ENCODE assay signal across 9 mouse cellular contexts in the genomic region with DNA sequence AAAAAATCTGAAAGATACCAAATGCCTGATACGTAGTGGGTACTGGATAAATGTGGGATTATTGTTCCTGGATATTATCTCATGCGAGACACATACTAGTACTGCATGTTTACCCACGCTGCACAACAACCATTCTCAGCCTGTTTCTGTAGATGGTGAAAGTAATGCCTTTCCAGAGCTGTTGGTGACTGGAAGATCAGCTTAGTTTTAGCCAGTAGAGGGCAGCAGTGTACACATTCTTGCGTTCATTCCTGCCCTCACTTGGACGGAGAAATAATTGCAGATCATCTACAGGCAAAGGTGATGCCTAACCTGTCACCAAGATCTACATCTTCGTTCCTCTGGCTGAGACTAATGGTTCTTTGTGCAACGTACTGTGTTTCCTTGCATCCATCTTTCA.
DNase-seq lines count a peak whose midpoint lies in the region; ATAC-seq and TF ChIP-seq lines count a peak whose summit lies in the region.
"Had no signal": no experiment of that assay in that cellular context is flagged by ENCODE, and none has a peak within 500 bp of the region (broad histone marks: within the 10 kb centered on the region; RNA-seq: fewer than 3 reads in every experiment).

No protein-coding gene starts in this region.

- peak; percentile 64 for TF ChIP-seq CTCF in heart, adult 2 months (IDR thresholded peaks at IDR 0.05)

- H3K4me3 ChIP-seq in heart, adult 2 months, result no peak overlapping the region
- H3K4me3 ChIP-seq in heart, embryonic 12.5 days, result no peak overlapping the region
- H3K4me3 ChIP-seq in forebrain, embryonic 14.5 days (ENCODE audit: low read depth, low read length), result no peak overlapping the region
- H3K4me3 ChIP-seq: liver, embryonic 13.5 days had no signal

- TF ChIP-seq POLR2A in heart, adult 2 months (IDR thresholded peaks at IDR 0.05; ENCODE audit: insufficient read depth, low read depth, low read length), result no peak

- H3K9me3 ChIP-seq in heart, embryonic 12.5 days (replicated peaks), result no peaks in the 10 kb centered on the region
- no peaks in the 10 kb centered on the region for H3K9me3 ChIP-seq in forebrain, embryonic 14.5 days (replicated peaks; ENCODE audit: control insufficient read depth, low read length)
- H3K9me3 ChIP-seq: liver, embryonic 13.5 days had no signal

- no peak for TF ChIP-seq EP300 in heart, adult 2 months (IDR thresholded peaks at IDR 0.05; ENCODE audit: insufficient read depth, low read depth, low read length)

- no peaks in the 10 kb centered on the region for H3K79me2 ChIP-seq in heart, adult 2 months (replicated peaks; ENCODE audit: control insufficient read depth, insufficient read depth, low read length)

- no peaks in the 10 kb centered on the region for H3K36me3 ChIP-seq in heart, adult 2 months (ENCODE audit: control insufficient read depth, insufficient read depth, low read length)
- H3K36me3 ChIP-seq in heart, embryonic 12.5 days, result no peaks in the 10 kb centered on the region
- no peaks in the 10 kb centered on the region for H3K36me3 ChIP-seq in forebrain, embryonic 14.5 days (ENCODE audit: control insufficient read depth, insufficient read depth, low read length)
- H3K36me3 ChIP-seq: liver, embryonic 13.5 days had no signal

- H3K27ac ChIP-seq in heart, adult 2 months, result no peak overlapping the region
- no peak overlapping the region for H3K27ac ChIP-seq in heart, embryonic 12.5 days (ENCODE audit: poor library complexity, severe bottlenecking)
- no peak overlapping the region for H3K27ac ChIP-seq in forebrain, embryonic 14.5 days (ENCODE audit: low read depth, low read length)
- H3K27ac ChIP-seq: liver, embryonic 13.5 days had no signal

- 40% methylated on average over 7 of the region's 7 CpGs for WGBS in heart, adult 2 months
- WGBS in heart, embryonic 12.5 days, result 43% methylated on average over 7 of the region's 7 CpGs
- 40% methylated on average over 7 of the region's 7 CpGs for WGBS in forebrain, embryonic 14.5 days

- H3K9ac ChIP-seq in heart, adult 2 months (ENCODE audit: low read depth, low read length), result no peak overlapping the region
- H3K9ac ChIP-seq in heart, embryonic 12.5 days, result no peak overlapping the region
- no peak overlapping the region for H3K9ac ChIP-seq in forebrain, embryonic 14.5 days (ENCODE audit: low read length)
- H3K9ac ChIP-seq: liver, embryonic 13.5 days had no signal

- no peak overlapping the region for H3K4me2 ChIP-seq in heart, embryonic 12.5 days
- no peak overlapping the region for H3K4me2 ChIP-seq in forebrain, embryonic 14.5 days (ENCODE audit: low read length)
- H3K4me2 ChIP-seq: liver, embryonic 13.5 days had no signal

- DNase-seq in heart, adult 2 months, result peak in 1 of 2 experiments; percentile 2
- peak; percentile 82 for DNase-seq in forebrain, embryonic 14.5 days (ENCODE audit: low spot score)
- peak; percentile 41 to 86 for DNase-seq in layer of hippocampus, adult 18-20 months (ENCODE audit: low spot score in 2 of 2)
- DNase-seq in lung, postnatal 36 days, result peak; percentile 70
- DNase-seq in thymus, postnatal 0 days (ENCODE audit: low spot score), result peak; percentile 52
- DNase-seq: liver, embryonic 13.5 days had no signal

- H3K27me3 ChIP-seq in heart, adult 2 months (ENCODE audit: control insufficient read depth, insufficient read depth, low read length), result no peaks in the 10 kb centered on the region
- H3K27me3 ChIP-seq in heart, embryonic 12.5 days (replicated peaks), result no peaks in the 10 kb centered on the region
- H3K27me3 ChIP-seq in forebrain, embryonic 14.5 days (replicated peaks; ENCODE audit: control insufficient read depth, insufficient read depth, low read length), result no peaks in the 10 kb centered on the region
- H3K27me3 ChIP-seq: liver, embryonic 13.5 days had no signal

- ATAC-seq in heart, embryonic 12.5 days (ENCODE audit: insufficient number of reproducible peaks, low FRiP score), result no peak
- ATAC-seq in CD4-positive, CD25-positive, alpha-beta regulatory T cell, adult 4 months, result peak; percentile 58
- peak; percentile 74 for ATAC-seq in cerebellum, adult (ENCODE audit: insufficient number of reproducible peaks, low FRiP score, low TSS enrichment)
- ATAC-seq in forebrain, embryonic 14.5 days, result 0 out of 2 replicates have a peak, but pooled peaks have one; percentile 44

- no peaks in the 10 kb centered on the region for H3K4me1 ChIP-seq in heart, adult 2 months (ENCODE audit: control insufficient read depth, insufficient read depth, low read length)
- H3K4me1 ChIP-seq in heart, embryonic 12.5 days (replicated peaks), result no peaks in the 10 kb centered on the region
- no peaks in the 10 kb centered on the region for H3K4me1 ChIP-seq in forebrain, embryonic 14.5 days (ENCODE audit: control insufficient read depth, insufficient read depth, low read length)
- H3K4me1 ChIP-seq: liver, embryonic 13.5 days had no signal

- intact Hi-C loops in heart, adult 2 months (cut with DNase I), result no loop called here
